Mouse (Mus musculus) gastrocnemius, postnatal 25 days (tissue): ENCODE results near the gene Gabra5. TPM values are rescaled to one million over a fixed set of nuclear protein-coding genes. Genes with fewer than 3 reads are reported as not detected.

ENCODE experiments used
- DNase-seq: peaks from one replicate; pipeline ENCODE4 v3.0.0; 2022
- total RNA-seq, 2 experiments: library from RNA; stranded (reverse); gene quantifications; 1 replicate in 1 of 2; 2 replicates in 1 of 2; pipeline ENCODE4 v1.2.3; 2021

Gabra5 gene
- total RNA-seq, 2 experiments from 2014 or later = not detected

DNA sequence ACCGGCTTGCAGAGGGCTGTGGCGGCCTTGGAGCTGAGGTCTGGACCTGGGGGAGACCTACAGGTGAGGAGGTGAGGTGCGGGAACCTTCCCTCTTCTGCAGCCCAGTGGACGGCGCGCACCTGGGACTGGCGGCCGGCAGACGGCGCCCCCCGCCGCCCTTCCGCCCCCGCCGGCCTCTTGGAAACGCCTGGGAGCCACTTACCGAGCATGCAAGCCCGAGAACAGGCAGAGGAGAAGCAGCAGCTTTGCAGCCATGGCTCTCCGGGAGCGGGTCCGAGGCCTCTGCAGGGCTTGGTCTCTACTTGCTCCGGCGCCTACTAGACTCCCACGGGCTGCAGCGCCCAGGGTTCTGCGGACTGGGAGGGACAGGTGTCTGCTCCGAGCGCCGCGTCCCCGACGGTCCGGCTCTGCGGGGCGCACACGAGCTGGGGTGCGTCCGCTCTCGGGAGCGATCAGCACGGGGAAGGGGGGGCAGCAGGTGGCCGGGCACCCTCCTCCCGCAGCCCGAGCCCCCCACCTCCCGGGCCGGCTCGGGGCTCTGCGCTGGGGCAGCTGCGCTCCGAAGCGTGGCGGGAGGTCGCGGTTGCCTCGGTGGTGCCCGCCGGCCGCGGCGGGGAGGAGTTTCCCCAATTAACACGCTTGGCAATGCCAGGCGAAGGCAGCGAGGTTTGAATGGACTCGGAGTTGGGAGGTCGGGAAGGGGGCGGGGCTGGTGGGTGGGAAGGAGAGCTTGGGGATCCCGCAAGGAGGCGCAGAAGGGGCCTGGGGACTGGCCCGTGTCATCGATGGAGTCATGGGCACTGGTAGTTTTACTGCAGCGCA is 123.1 kb downstream of the Gabra5 start, which contains the start of gene Gabrg3:
Gabrg3 (minus strand) TSS at position 672 of the 824 bp plus-strand sequence.
- DNase-seq = no peak

- no peak for DNase-seq
Measured at GRCm38 (mm10) chr7:57384112-57384511, 125.7 kb downstream of the Gabra5 start.

- DNase-seq = no peak
Measured at GRCm38 (mm10) chr7:57366013-57366390, 143.9 kb downstream of the Gabra5 start.

DNA sequence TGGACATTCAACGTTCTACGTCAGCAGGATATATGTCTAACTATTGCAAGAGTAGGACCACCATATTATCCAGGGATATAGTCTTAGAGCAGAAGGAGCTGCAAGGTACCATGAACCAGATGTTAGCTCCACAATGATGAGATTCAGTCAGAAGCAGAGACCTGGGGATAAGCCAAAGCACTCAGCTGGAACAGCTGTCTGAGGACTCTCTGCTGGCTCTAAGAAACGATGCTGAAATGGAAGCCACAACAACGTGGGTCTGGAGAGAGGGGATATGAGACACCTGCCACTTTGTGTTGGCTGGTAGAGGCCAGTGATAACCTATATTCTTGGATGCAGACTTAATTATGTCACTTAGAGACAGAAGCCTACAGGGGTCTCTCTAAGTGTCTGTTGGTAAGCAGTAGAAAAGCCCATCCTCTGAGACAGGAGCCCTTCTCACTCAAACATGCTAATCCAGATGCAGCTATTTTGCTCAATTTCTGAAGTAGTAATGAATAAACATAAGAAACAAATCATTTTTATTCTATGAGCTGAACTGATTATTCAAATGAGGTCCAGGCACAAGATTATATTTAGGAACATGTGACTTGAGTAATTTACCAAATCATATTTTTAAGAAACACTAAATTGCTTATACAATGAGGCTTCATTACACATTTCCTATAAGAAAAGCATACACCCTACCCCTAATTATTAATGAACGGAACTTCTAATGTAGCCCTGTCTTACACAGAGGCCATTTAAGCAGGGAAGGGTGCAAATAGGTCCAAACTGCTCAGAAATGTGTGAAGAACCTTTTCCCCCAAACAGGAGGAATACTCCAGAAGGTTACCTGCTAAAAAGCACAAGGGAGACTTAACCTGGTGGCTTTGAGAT is 144.5 kb downstream of the Gabra5 start:
- DNase-seq = no peak

DNA sequence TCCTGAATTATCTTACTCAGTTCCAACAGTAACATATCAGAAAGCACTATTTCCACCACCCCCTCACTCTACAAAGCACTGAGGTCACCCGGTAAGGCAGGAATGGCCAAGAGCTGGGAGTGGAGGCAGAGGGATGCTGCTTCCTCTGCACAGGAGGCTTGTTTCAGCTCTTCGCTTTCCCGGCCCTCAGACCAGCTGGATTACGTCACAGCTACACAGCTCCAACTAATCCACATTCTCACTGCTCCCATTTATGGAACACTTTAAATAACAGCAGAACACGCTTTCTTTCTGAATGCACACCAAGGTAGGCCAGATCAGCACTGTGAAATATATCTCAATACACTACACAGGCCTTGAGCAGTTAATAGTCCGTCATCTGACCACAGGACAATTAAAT is 146.0 kb downstream of the Gabra5 start:
- DNase-seq = no peak

- DNase-seq = no peak
Measured at GRCm38 (mm10) chr7:57357871-57358540, 151.9 kb downstream of the Gabra5 start.

Other genes with a start within 250 kb of the Gabra5 start
- gene Gabrg3, start 122.9 kb downstream of the Gabra5 start, total RNA-seq = not detected
- not detected for gene Gabrb3, start 90.4 kb downstream of the Gabra5 start, total RNA-seq